Mouse (Mus musculus): ENCODE results near the gene Ankrd27.
A peak's percentile ranks its signal among the peaks of the same experiment; 100 is the strongest.
"Not testable (repeated sequence)": the region's sequence is repeated elsewhere in the genome, so short reads cannot be mapped to it uniquely, and the experiment has no call there.

The Ankrd27 gene

GRCm38 (mm10) chr7:35586055-35586905, at the start of gene Ankrd27:
TSS of gene Ankrd27 (plus strand) at chr7:35586244.
- peak; percentile 92 for DNase-seq (ENCODE audit: low spot score)

- DNase-seq (ENCODE audit: low spot score), result no peak
Observed at GRCm38 (mm10) chr7:35537562-35537961, 48.5 kb upstream of the Ankrd27 start, which contains the start of gene Tdrd12. TSS of gene Tdrd12 (minus strand) at chr7:35537745.

- peak; percentile 59 for DNase-seq (ENCODE audit: low spot score)
Observed at GRCm38 (mm10) chr7:35545881-35546280, 40.2 kb upstream of the Ankrd27 start.

GRCm38 (mm10) chr7:35553751-35554604, 32.1 kb upstream of the Ankrd27 start:
- DNase-seq (ENCODE audit: low spot score), result peak; percentile 33

GRCm38 (mm10) chr7:35554605-35555175, 31.4 kb upstream of the Ankrd27 start:
- peak; percentile 43 for DNase-seq (ENCODE audit: low spot score)

GRCm38 (mm10) chr7:35555224-35556204, 30.5 kb upstream of the Ankrd27 start:
- peak; percentile 86 for DNase-seq (ENCODE audit: low spot score)

GRCm38 (mm10) chr7:35556205-35556603, 29.8 kb upstream of the Ankrd27 start, which contains the start of gene Nudt19:
TSS of gene Nudt19 (minus strand) at chr7:35556304.
- DNase-seq (ENCODE audit: low spot score), result no peak

- no peak for DNase-seq (ENCODE audit: low spot score)
Observed at GRCm38 (mm10) chr7:35556905-35557304, 29.1 kb upstream of the Ankrd27 start.

- no peak for DNase-seq (ENCODE audit: low spot score)
Observed at GRCm38 (mm10) chr7:35557577-35557976, 28.5 kb upstream of the Ankrd27 start.

- no peak for DNase-seq (ENCODE audit: low spot score)
Observed at GRCm38 (mm10) chr7:35558681-35559080, 27.4 kb upstream of the Ankrd27 start.

- DNase-seq (ENCODE audit: low spot score), result no peak
Observed at GRCm38 (mm10) chr7:35559838-35560237, 26.2 kb upstream of the Ankrd27 start.

- DNase-seq (ENCODE audit: low spot score), result no peak
Observed at GRCm38 (mm10) chr7:35563071-35563470, 23.0 kb upstream of the Ankrd27 start.

- DNase-seq (ENCODE audit: low spot score), result no peak
Observed at GRCm38 (mm10) chr7:35564067-35564865, 21.8 kb upstream of the Ankrd27 start.

GRCm38 (mm10) chr7:35564872-35565271, 21.2 kb upstream of the Ankrd27 start:
- not testable (repeated sequence) for DNase-seq (ENCODE audit: low spot score)

GRCm38 (mm10) chr7:35565965-35566364, 20.1 kb upstream of the Ankrd27 start:
- DNase-seq (ENCODE audit: low spot score), result not testable (repeated sequence)

GRCm38 (mm10) chr7:35569724-35570123, 16.3 kb upstream of the Ankrd27 start:
- not testable (repeated sequence) for DNase-seq (ENCODE audit: low spot score)

GRCm38 (mm10) chr7:35570883-35571282, 15.2 kb upstream of the Ankrd27 start:
- peak; percentile 19 for DNase-seq (ENCODE audit: low spot score)

GRCm38 (mm10) chr7:35579849-35580248, 6.2 kb upstream of the Ankrd27 start:
- peak; percentile 51 for DNase-seq (ENCODE audit: low spot score)

GRCm38 (mm10) chr7:35582719-35583118, 3.3 kb upstream of the Ankrd27 start:
- DNase-seq (ENCODE audit: low spot score), result peak; percentile 11

- DNase-seq (ENCODE audit: low spot score), result no peak
Observed at GRCm38 (mm10) chr7:35583476-35584025, 2.5 kb upstream of the Ankrd27 start.
